Mouse (Mus musculus): Measurements from ENCODE around the gene Ogfod3.

The Ogfod3 gene

GRCm38 (mm10) chr11:121198622-121199021, 5.9 kb downstream of the Ogfod3 start:
- DNase-seq, result peak in 1 of 2 experiments; percentile 53

GRCm38 (mm10) chr11:121193415-121193814, 11.1 kb downstream of the Ogfod3 start:
- DNase-seq, result no peak

GRCm38 (mm10) chr11:121192742-121193141, 11.8 kb downstream of the Ogfod3 start:
- DNase-seq, result no peak

- DNase-seq, result no peak
These were observed 14.8 kb downstream of the Ogfod3 start for GRCm38 (mm10) chr11:121189681-121190080.

GRCm38 (mm10) chr11:121176285-121177270, 27.9 kb downstream of the Ogfod3 start:
- peak; percentile 56 to 65 for DNase-seq

- no peak for DNase-seq
These were observed 30.3 kb downstream of the Ogfod3 start for GRCm38 (mm10) chr11:121174234-121174633.

- no peak for DNase-seq
These were observed 31.3 kb downstream of the Ogfod3 start for GRCm38 (mm10) chr11:121173203-121173602.

GRCm38 (mm10) chr11:121163751-121164150, 40.8 kb downstream of the Ogfod3 start:
- no peak for DNase-seq

- no peak for DNase-seq
These were observed 43.7 kb downstream of the Ogfod3 start for GRCm38 (mm10) chr11:121160636-121161346.

GRCm38 (mm10) chr11:121159971-121160370, 44.5 kb downstream of the Ogfod3 start, which contains the start of gene Uts2r:
Uts2r (plus strand) TSS chr11:121160271.
- no peak for DNase-seq

- no peak for DNase-seq
These were observed 48.1 kb downstream of the Ogfod3 start for GRCm38 (mm10) chr11:121156411-121156891.

GRCm38 (mm10) chr11:121154203-121154602, 50.3 kb downstream of the Ogfod3 start:
- DNase-seq, result no peak

GRCm38 (mm10) chr11:121148193-121148592, 56.3 kb downstream of the Ogfod3 start:
- no peak for DNase-seq

GRCm38 (mm10) chr11:121145865-121146264, 58.6 kb downstream of the Ogfod3 start, which contains the start of gene Tex19.1:
Tex19.1 (plus strand) TSS chr11:121146143.
- no peak for DNase-seq

- DNase-seq, result no peak
These were observed 61.0 kb downstream of the Ogfod3 start for GRCm38 (mm10) chr11:121143325-121144015.

GRCm38 (mm10) chr11:121138732-121139131, 65.8 kb downstream of the Ogfod3 start:
- DNase-seq, result no peak

- DNase-seq, result no peak
These were observed 66.8 kb downstream of the Ogfod3 start for GRCm38 (mm10) chr11:121137682-121138081.

- DNase-seq, result no peak
These were observed 69.9 kb downstream of the Ogfod3 start for GRCm38 (mm10) chr11:121134600-121134999.

- DNase-seq, result peak in 1 of 2 experiments; percentile 2
These were observed 74.9 kb downstream of the Ogfod3 start for GRCm38 (mm10) chr11:121129616-121130015.

All from lung, postnatal 4 days (tissue).